Mouse (Mus musculus) MEL (cell line): ENCODE data around the gene U2af2. TPM values are rescaled to one million over a fixed set of nuclear protein-coding genes. Genes with fewer than 3 reads are reported as not detected.

Experiments
- DNase-seq: peaks from one replicate; pipeline ENCODE4 v3.0.0; 2011; ENCODE audit warnings: low read depth, low spot score
- H3K27ac ChIP-seq: 2 replicates; pipeline ENCODE4 v1.5.1; 2012; ENCODE audit warnings: low read depth, mild to moderate bottlenecking, control low read depth, low read length, moderate library complexity; ENCODE audit not compliant: control insufficient read depth
- H3K27me3 ChIP-seq, 2 experiments: fragments of 150-350 bp in 1 of 2; sonication (generic) in 1 of 2; 2 replicates each; pipeline ENCODE4 v1.6.1; 2012; ENCODE audit warnings: low read length in 2 of 2, mild to moderate bottlenecking in 2 of 2, improper control_type of control experiment in 1 of 2, moderate library complexity in 1 of 2; ENCODE audit not compliant: insufficient read depth in 2 of 2, control insufficient read depth in 1 of 2
- H3K36me3 ChIP-seq, 2 experiments: 2 replicates each; pipeline ENCODE4 v1.6.1; 2012 to 2014; ENCODE audit warnings: low read length in 2 of 2, improper control_type of control experiment in 1 of 2, inconsistent platforms in 1 of 2, mild to moderate bottlenecking in 1 of 2; ENCODE audit not compliant: insufficient read depth in 2 of 2, control insufficient read depth in 1 of 2
- H3K4me1 ChIP-seq, 2 experiments: fragments of 150-350 bp in 1 of 2; sonication (generic) in 1 of 2; 2 replicates each; pipeline ENCODE4 v1.6.1; 2012; ENCODE audit warnings: low read length in 2 of 2, improper control_type of control experiment in 1 of 2, mild to moderate bottlenecking in 1 of 2; ENCODE audit not compliant: insufficient read depth in 2 of 2, control insufficient read depth in 1 of 2
- H3K4me3 ChIP-seq, 2 experiments: fragments of 150-350 bp in 1 of 2; sonication (generic) in 1 of 2; 2 replicates each; pipeline ENCODE4 v1.5.1; 2012; ENCODE audit warnings: low read depth in 2 of 2, low read length in 2 of 2, mild to moderate bottlenecking in 2 of 2, moderate library complexity in 2 of 2, control low read depth in 1 of 2, improper control_type of control experiment in 1 of 2; ENCODE audit not compliant: control insufficient read depth in 1 of 2, insufficient read depth in 1 of 2
- H3K79me2 ChIP-seq: 2 replicates; pipeline ENCODE4 v1.6.1; 2012; ENCODE audit warnings: mild to moderate bottlenecking, low read length, moderate library complexity; ENCODE audit not compliant: control insufficient read depth, poor library complexity, insufficient read depth
- H3K9ac ChIP-seq: 2 replicates; pipeline ENCODE4 v1.6.1; 2012; ENCODE audit warnings: low read depth, mild to moderate bottlenecking, control low read depth, low read length, moderate library complexity; ENCODE audit not compliant: control insufficient read depth, poor library complexity, severe bottlenecking
- H3K9me3 ChIP-seq: fragments of 150-350 bp; sonication (generic); replicated peaks from 2 replicates; pipeline ENCODE4 v1.6.1; 2012; ENCODE audit warnings: mild to moderate bottlenecking, low read length, improper control_type of control experiment, moderate library complexity; ENCODE audit not compliant: insufficient read depth
- BHLHE40 ChIP-seq: IDR thresholded peaks from 2 replicates; pipeline ENCODE4 v1.6.1; 2012; ENCODE audit warnings: low read depth, mild to moderate bottlenecking, inconsistent platforms, low read length, improper control_type of control experiment, borderline replicate concordance
- CHD2 ChIP-seq: IDR thresholded peaks from 2 replicates; pipeline ENCODE4 v1.6.1; 2011; ENCODE audit warnings: low read length, improper control_type of control experiment
- CTCF ChIP-seq, 3 experiments: IDR thresholded peaks in 2 of 3; conservative IDR thresholded peaks in 1 of 3; 2 replicates each; pipeline ENCODE4 v1.5.1; 2011 to 2012; ENCODE audit warnings: low read length in 3 of 3, low read depth in 2 of 3, mild to moderate bottlenecking in 2 of 3, improper control_type of control experiment in 1 of 3, inconsistent platforms in 1 of 3, mixed read lengths in 1 of 3, moderate library complexity in 1 of 3; ENCODE audit not compliant: control insufficient read depth in 1 of 3, insufficient read depth in 1 of 3, poor library complexity in 1 of 3, severe bottlenecking in 1 of 3
- ELF1 ChIP-seq: IDR thresholded peaks from 2 replicates; pipeline ENCODE4 v1.6.1; 2014; ENCODE audit warnings: low read depth, mild to moderate bottlenecking, inconsistent platforms, low read length, improper control_type of control experiment, moderate library complexity
- EP300 ChIP-seq, 2 experiments: IDR thresholded peaks; 2 replicates each; pipeline ENCODE4 v1.6.1; 2011; ENCODE audit warnings: improper control_type of control experiment in 2 of 2, low read length in 2 of 2, low read depth in 1 of 2, mild to moderate bottlenecking in 1 of 2
- GABPA ChIP-seq: IDR thresholded peaks from 2 replicates; pipeline ENCODE4 v1.6.1; 2012; ENCODE audit warnings: low read depth, mild to moderate bottlenecking, inconsistent platforms, low read length, improper control_type of control experiment, moderate library complexity
- KAT2A ChIP-seq: conservative IDR thresholded peaks from 2 replicates; pipeline ENCODE4 v1.6.1; 2012; ENCODE audit warnings: low read depth, low read length, improper control_type of control experiment, inconsistent platforms
- MAX ChIP-seq: IDR thresholded peaks from 2 replicates; pipeline ENCODE4 v1.6.1; 2011; ENCODE audit warnings: low read length, improper control_type of control experiment
- MAZ ChIP-seq: IDR thresholded peaks from 2 replicates; pipeline ENCODE4 v1.6.1; 2012; ENCODE audit warnings: low read depth, mild to moderate bottlenecking, inconsistent platforms, low read length, improper control_type of control experiment
- MXI1 ChIP-seq: IDR thresholded peaks from 2 replicates; pipeline ENCODE4 v1.6.1; 2011; ENCODE audit warnings: mild to moderate bottlenecking, low read depth, low read length, improper control_type of control experiment
- NELFE ChIP-seq: IDR thresholded peaks from 2 replicates; pipeline ENCODE4 v1.6.1; 2011; ENCODE audit warnings: low read depth, low read length, improper control_type of control experiment
- POLR2AphosphoS2 ChIP-seq: IDR thresholded peaks from 2 replicates; pipeline ENCODE4 v1.6.1; 2011; ENCODE audit warnings: low read length, improper control_type of control experiment
- POLR2AphosphoS5 ChIP-seq: IDR thresholded peaks from 2 replicates; pipeline ENCODE4 v1.6.1; 2012; ENCODE audit warnings: low read depth, borderline replicate concordance, mild to moderate bottlenecking, inconsistent platforms, low read length, moderate library complexity, mixed read lengths
- RCOR1 ChIP-seq: IDR thresholded peaks from 2 replicates; pipeline ENCODE4 v1.6.1; 2012; ENCODE audit warnings: low read depth, mild to moderate bottlenecking, inconsistent platforms, low read length, improper control_type of control experiment
- SIN3A ChIP-seq: IDR thresholded peaks from 2 replicates; pipeline ENCODE4 v1.6.1; 2012; ENCODE audit warnings: low read length, improper control_type of control experiment, inconsistent platforms
- TAL1 ChIP-seq: IDR thresholded peaks from 2 replicates; pipeline ENCODE4 v1.6.1; 2012; ENCODE audit warnings: mild to moderate bottlenecking, inconsistent platforms, low read length, moderate library complexity, mixed read lengths
- UBTF ChIP-seq: IDR thresholded peaks from 2 replicates; pipeline ENCODE4 v1.6.1; 2012; ENCODE audit warnings: low read depth, mild to moderate bottlenecking, inconsistent platforms, low read length, improper control_type of control experiment, moderate library complexity, borderline replicate concordance; ENCODE audit not compliant: insufficient read depth
- USF1 ChIP-seq: IDR thresholded peaks from 2 replicates; pipeline ENCODE4 v1.6.1; 2014; ENCODE audit warnings: low read depth, mild to moderate bottlenecking, inconsistent platforms, low read length, improper control_type of control experiment, moderate library complexity
- ZC3H11A ChIP-seq: IDR thresholded peaks from 2 replicates; pipeline ENCODE4 v1.6.1; 2012; ENCODE audit warnings: low read depth, mild to moderate bottlenecking, inconsistent platforms, low read length, improper control_type of control experiment
- ZKSCAN1 ChIP-seq: IDR thresholded peaks from 2 replicates; pipeline ENCODE4 v1.6.1; 2012; ENCODE audit warnings: low read depth, mild to moderate bottlenecking, inconsistent platforms, low read length, improper control_type of control experiment, moderate library complexity
- ZNF384 ChIP-seq: IDR thresholded peaks from 2 replicates; pipeline ENCODE4 v1.6.1; 2012; ENCODE audit warnings: low read depth, mild to moderate bottlenecking, inconsistent platforms, low read length, improper control_type of control experiment
- polyA plus RNA-seq, 2 experiments: library from polyadenylated mRNA; stranded (reverse) in 1 of 2; unstranded in 1 of 2; fragments of >175 nt in 1 of 2; fragments of >200 nt in 1 of 2; gene quantifications; 2 replicates each; pipeline versions ENCODE4 v1.2.1 to v1.2.4; 2012; ENCODE audit warnings: low replicate concordance in 2 of 2, low read depth in 1 of 2; ENCODE audit not compliant: insufficient read length in 2 of 2, insufficient read depth in 1 of 2, missing spikeins in 1 of 2
- total RNA-seq: library from RNA; depleted of rRNA; stranded (reverse); fragments of 300-350 nt; gene quantifications from 2 replicates; pipeline ENCODE4 v1.2.3, GENCODE M21; 2012

Gene U2af2
- total and polyA plus RNA-seq, 3 experiments: 311 to 491 (median 477) TPM

GRCm38 (mm10) chr7:5109301-5109700, 47.4 kb downstream of the U2af2 start:
- TF ChIP-seq CTCF (IDR thresholded peaks at IDR 0.05 in 2 of 3, conservative IDR thresholded peaks at IDR 0.05 in 1 of 3; ENCODE audit: control insufficient read depth in 1 of 3, insufficient read depth in 1 of 3, low read depth in 2 of 3, low read length in 3 of 3, poor library complexity in 1 of 3, severe bottlenecking in 1 of 3) (peak in 1 of 3 experiments; percentile 9; a peak in 1 of 6 replicates), EP300 (IDR thresholded peaks at IDR 0.05; ENCODE audit: low read depth in 1 of 2, low read length in 2 of 2) (no peak)
- no peaks in the 10 kb centered on the region for H3K9me3 ChIP-seq
- H3K36me3 ChIP-seq: no peaks in the 10 kb centered on the region
- H3K79me2 ChIP-seq: no peaks in the 10 kb centered on the region
- no peaks in the 10 kb centered on the region for H3K27me3 ChIP-seq
- H3K9ac ChIP-seq: no peak overlapping the region
- H3K4me3 ChIP-seq: no peak overlapping the region
- H3K27ac ChIP-seq: no peak overlapping the region
- no peak for DNase-seq
- H3K4me1 ChIP-seq: no peaks in the 10 kb centered on the region

- H3K36me3 ChIP-seq: no peaks in the 10 kb centered on the region
- no peak for DNase-seq
Observed at GRCm38 (mm10) chr7:5112701-5113100, 50.8 kb downstream of the U2af2 start.

GRCm38 (mm10) chr7:5116850-5117249, 54.9 kb downstream of the U2af2 start, which contains the start of gene Rfpl4:
Gene Rfpl4 (minus strand): TSS chr7:5116950.
- DNase-seq: no peak
- H3K4me3 ChIP-seq: no peak within 1 kb of the TSS
- TF ChIP-seq CHD2 (no peak), USF1 (no peak), MAZ (no peak)
- no peaks in the 10 kb centered on the region for H3K9me3 ChIP-seq
- no peak within 1 kb of the TSS for H3K27ac ChIP-seq
- no peaks in the 10 kb centered on the region for H3K36me3 ChIP-seq
- H3K9ac ChIP-seq: no peak within 1 kb of the TSS
- H3K27me3 ChIP-seq: no peaks in the 10 kb centered on the region
- no peaks in the 10 kb centered on the region for H3K79me2 ChIP-seq
- H3K4me1 ChIP-seq: no peaks in the 10 kb centered on the region

More at GRCm38 (mm10) chr7:5112701-5113100, 50.8 kb downstream of the U2af2 start:
- no peak overlapping the region for H3K9ac ChIP-seq
- H3K9me3 ChIP-seq: no peaks in the 10 kb centered on the region
- H3K27me3 ChIP-seq: no peaks in the 10 kb centered on the region
- H3K27ac ChIP-seq: no peak overlapping the region
- H3K4me1 ChIP-seq: no peaks in the 10 kb centered on the region
- H3K79me2 ChIP-seq: no peaks in the 10 kb centered on the region
- no peak overlapping the region for H3K4me3 ChIP-seq
- no peak for TF ChIP-seq NELFE
- no peak for TF ChIP-seq ELF1

- no peak overlapping the region for H3K4me3 ChIP-seq
Observed at GRCm38 (mm10) chr7:5125078-5125477, 63.1 kb downstream of the U2af2 start.

More at GRCm38 (mm10) chr7:5125078-5125477, 63.1 kb downstream of the U2af2 start:
- Histone ChIP-seq H3K9me3 (no peaks in the 10 kb centered on the region), H3K9ac (no peak overlapping the region), H3K79me2 (no peaks in the 10 kb centered on the region), H3K36me3 (no peaks in the 10 kb centered on the region), H3K4me1 (no peaks in the 10 kb centered on the region), H3K27ac (no peak overlapping the region), H3K27me3 (no peaks in the 10 kb centered on the region)
- DNase-seq: no peak
- TF ChIP-seq ZNF384 (no peak), ZC3H11A (no peak), EP300 (IDR thresholded peaks at IDR 0.05; ENCODE audit: low read depth in 1 of 2, low read length in 2 of 2) (no peak), POLR2AphosphoS5 (no peak), BHLHE40 (no peak), RCOR1 (no peak), GABPA (no peak), MXI1 (no peak), NELFE (no peak), KAT2A (no peak), UBTF (no peak), CHD2 (no peak), ZKSCAN1 (no peak), SIN3A (no peak), POLR2AphosphoS2 (no peak), ELF1 (no peak), TAL1 (no peak), MAX (no peak)
